Mouse (Mus musculus): ENCODE measurements around the gene Gm8247.
"Not testable (repeated sequence)": the region's sequence is repeated elsewhere in the genome, so short reads cannot be mapped to it uniquely, and the experiment has no call there.

Gm8247 gene

GRCm38 (mm10) chr14:44582853-44583252 is at the start of gene Gm8247:
Gm8247 (plus strand) TSS chr14:44583153.
- not testable (repeated sequence) for DNase-seq (ENCODE audit: low spot score in 2 of 2)

- not testable (repeated sequence) for DNase-seq (ENCODE audit: low spot score in 2 of 2)
Observed at GRCm38 (mm10) chr14:44547961-44548360, 35.0 kb upstream of the Gm8247 start.

GRCm38 (mm10) chr14:44591765-44592164 is 8.8 kb downstream of the Gm8247 start:
- DNase-seq (ENCODE audit: low spot score in 2 of 2) = not testable (repeated sequence)

DNA sequence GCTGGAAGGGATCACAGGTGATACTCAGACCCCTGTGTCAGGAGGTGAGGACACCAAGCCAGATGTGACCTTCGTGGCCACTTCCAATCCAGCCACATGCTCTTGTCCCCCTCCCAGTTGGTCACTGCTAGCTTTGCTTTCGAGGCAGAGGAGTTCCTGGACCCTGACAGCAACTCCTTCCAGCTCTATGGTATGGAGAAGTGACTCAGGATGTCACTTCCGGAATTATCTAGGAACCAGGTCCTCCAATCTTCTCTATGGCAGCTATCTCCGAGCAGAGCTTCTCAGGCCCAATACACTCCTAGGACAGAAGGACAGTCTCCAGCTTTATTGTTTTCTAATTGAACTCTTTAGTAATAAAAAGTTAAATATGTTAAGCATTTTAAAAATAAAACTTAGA is 44.8 kb downstream of the Gm8247 start, which contains the start of gene Gm5624:
Gene Gm5624 (minus strand): TSS at position 202 of the 400 bp plus-strand sequence.
- DNase-seq (ENCODE audit: low spot score in 2 of 2) = not testable (repeated sequence)

Measured in natural killer cell, adult 2 months (primary cell).